Mouse (Mus musculus): ENCODE measurements at regions not wholly inside any gene's neighbourhood (a gene's known extent, or its start where the extent isn't known, plus 50 kb on each side); places are given as distances from the start of the nearest gene placed in this dataset.

DNA sequence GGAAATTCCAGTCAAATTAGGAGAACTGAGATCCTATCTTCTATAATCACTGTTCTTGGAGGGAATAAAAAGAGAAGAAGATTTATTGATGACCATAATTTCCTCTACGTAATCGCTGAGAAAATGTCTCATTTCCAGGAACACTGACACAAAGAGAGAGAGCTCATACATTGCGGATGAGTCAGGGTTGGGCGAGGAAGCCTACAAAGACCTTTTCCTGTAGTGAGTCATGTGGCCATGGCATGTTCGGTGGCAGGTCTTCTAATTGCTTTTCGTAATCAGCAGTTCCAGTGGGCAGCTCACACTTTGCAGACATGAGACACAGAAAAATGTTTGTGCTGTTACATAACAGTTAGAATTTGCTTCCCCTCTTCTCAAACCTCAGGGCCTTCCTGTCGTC lies 83.0 kb upstream of the Mocs2 start:
- Histone ChIP-seq H3K4me3 (ENCODE audit: control insufficient read depth, insufficient read depth, low read length) (no peak overlapping the region), H3K27ac (ENCODE audit: control insufficient read depth, insufficient read depth, low read length) (no peak overlapping the region), H3K27me3 (ENCODE audit: control insufficient read depth, insufficient read depth, low read length) (no peaks in the 10 kb centered on the region), H3K36me3 (ENCODE audit: control insufficient read depth, insufficient read depth, low read length) (no peaks in the 10 kb centered on the region), H3K4me1 (replicated peaks; ENCODE audit: control insufficient read depth, insufficient read depth, low read length) (no peaks in the 10 kb centered on the region)
- no peak for DNase-seq
- TF ChIP-seq CTCF (IDR thresholded peaks at IDR 0.05; ENCODE audit: borderline replicate concordance, control insufficient read depth, extremely low read depth, insufficient read depth, low read length, poor library complexity): no peak
- TF ChIP-seq POLR2A (IDR thresholded peaks at IDR 0.05; ENCODE audit: control insufficient read depth, extremely low read depth, insufficient read depth, low read length, poor library complexity): no peak
- WGBS: 39% methylated on average over 7 of the region's 7 CpGs

DNA sequence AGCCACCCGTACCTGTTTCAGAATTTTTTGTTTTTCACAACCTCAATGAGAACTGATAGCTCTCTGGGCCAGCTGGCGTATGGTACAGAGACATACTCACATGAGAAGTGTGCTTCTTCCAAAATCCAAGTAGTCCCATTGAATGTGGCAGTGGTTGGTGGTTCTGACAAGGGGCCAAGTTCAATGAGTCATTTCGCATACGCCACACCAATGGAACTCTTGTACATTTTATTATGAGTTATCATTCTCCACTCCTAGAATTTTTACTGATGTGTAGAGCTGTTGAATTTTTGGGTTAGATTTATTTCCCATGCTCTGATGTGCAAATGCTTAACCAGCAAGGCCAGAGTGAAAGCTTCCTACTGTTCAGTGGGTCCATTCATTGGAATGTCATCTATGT lies 82.0 kb upstream of the Mocs2 start:
- DNase-seq: no peak
- H3K27me3 ChIP-seq (ENCODE audit: control insufficient read depth, insufficient read depth, low read length): no peaks in the 10 kb centered on the region
- no peak overlapping the region for H3K4me3 ChIP-seq (ENCODE audit: control insufficient read depth, insufficient read depth, low read length)
- H3K27ac ChIP-seq (ENCODE audit: control insufficient read depth, insufficient read depth, low read length): no peak overlapping the region
- no peaks in the 10 kb centered on the region for H3K4me1 ChIP-seq (replicated peaks; ENCODE audit: control insufficient read depth, insufficient read depth, low read length)
- no peaks in the 10 kb centered on the region for H3K36me3 ChIP-seq (ENCODE audit: control insufficient read depth, insufficient read depth, low read length)
- WGBS: 95% methylated on average over 4 of the region's 4 CpGs
- TF ChIP-seq POLR2A (IDR thresholded peaks at IDR 0.05; ENCODE audit: control insufficient read depth, extremely low read depth, insufficient read depth, low read length, poor library complexity): no peak

DNA sequence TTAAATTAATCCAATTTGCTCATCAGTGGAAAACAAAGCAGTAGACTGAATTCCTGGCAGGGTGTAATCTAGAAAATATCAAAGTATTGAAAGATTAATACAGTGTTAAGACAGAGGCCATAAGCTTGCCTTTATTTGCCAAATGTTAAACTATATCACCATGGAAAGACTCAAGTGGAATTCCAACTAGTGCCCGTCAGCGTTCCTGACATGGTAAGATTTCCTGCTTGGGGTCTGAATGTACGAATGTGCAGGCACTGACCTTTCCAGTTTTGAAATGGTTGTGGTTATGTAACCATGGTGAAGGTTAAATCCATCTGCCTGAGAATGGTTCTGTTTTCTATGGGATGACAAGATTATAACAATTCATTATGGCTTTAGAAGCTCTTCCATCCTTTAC lies 75.5 kb upstream of the Mocs2 start:
- no peak for DNase-seq
- Histone ChIP-seq H3K4me1 (replicated peaks; ENCODE audit: control insufficient read depth, insufficient read depth, low read length) (no peaks in the 10 kb centered on the region), H3K36me3 (ENCODE audit: control insufficient read depth, insufficient read depth, low read length) (no peaks in the 10 kb centered on the region), H3K27ac (ENCODE audit: control insufficient read depth, insufficient read depth, low read length) (no peak overlapping the region), H3K27me3 (ENCODE audit: control insufficient read depth, insufficient read depth, low read length) (no peaks in the 10 kb centered on the region), H3K4me3 (ENCODE audit: control insufficient read depth, insufficient read depth, low read length) (no peak overlapping the region)
- 85% methylated on average over 3 of the region's 3 CpGs for WGBS
- TF ChIP-seq POLR2A (IDR thresholded peaks at IDR 0.05; ENCODE audit: control insufficient read depth, extremely low read depth, insufficient read depth, low read length, poor library complexity) (no peak), CTCF (IDR thresholded peaks at IDR 0.05; ENCODE audit: borderline replicate concordance, control insufficient read depth, extremely low read depth, insufficient read depth, low read length, poor library complexity) (no peak)

- Histone ChIP-seq H3K36me3 (ENCODE audit: control insufficient read depth, insufficient read depth, low read length) (no peaks in the 10 kb centered on the region), H3K27me3 (ENCODE audit: control insufficient read depth, insufficient read depth, low read length) (no peaks in the 10 kb centered on the region), H3K4me1 (replicated peaks; ENCODE audit: control insufficient read depth, insufficient read depth, low read length) (no peaks in the 10 kb centered on the region), H3K4me3 (ENCODE audit: control insufficient read depth, insufficient read depth, low read length) (no peak overlapping the region), H3K27ac (ENCODE audit: control insufficient read depth, insufficient read depth, low read length) (no peak overlapping the region)
- no peak for DNase-seq
- TF ChIP-seq POLR2A (IDR thresholded peaks at IDR 0.05; ENCODE audit: control insufficient read depth, extremely low read depth, insufficient read depth, low read length, poor library complexity) (no peak), CTCF (IDR thresholded peaks at IDR 0.05; ENCODE audit: borderline replicate concordance, control insufficient read depth, extremely low read depth, insufficient read depth, low read length, poor library complexity) (no peak)
- WGBS: 93% methylated on average over 2 of the region's 2 CpGs
Observed at GRCm38 (mm10) chr13:114745814-114746213, 72.2 kb upstream of the Mocs2 start.

GRCm38 (mm10) chr13:114757459-114757858 lies 60.6 kb upstream of the Mocs2 start:
- Histone ChIP-seq H3K4me1 (replicated peaks; ENCODE audit: control insufficient read depth, insufficient read depth, low read length) (no peaks in the 10 kb centered on the region), H3K27me3 (ENCODE audit: control insufficient read depth, insufficient read depth, low read length) (no peaks in the 10 kb centered on the region), H3K36me3 (ENCODE audit: control insufficient read depth, insufficient read depth, low read length) (no peaks in the 10 kb centered on the region), H3K4me3 (ENCODE audit: control insufficient read depth, insufficient read depth, low read length) (no peak overlapping the region), H3K27ac (ENCODE audit: control insufficient read depth, insufficient read depth, low read length) (no peak overlapping the region)
- TF ChIP-seq CTCF (IDR thresholded peaks at IDR 0.05; ENCODE audit: borderline replicate concordance, control insufficient read depth, extremely low read depth, insufficient read depth, low read length, poor library complexity) (no peak), POLR2A (IDR thresholded peaks at IDR 0.05; ENCODE audit: control insufficient read depth, extremely low read depth, insufficient read depth, low read length, poor library complexity) (no peak)
- no peak for DNase-seq

GRCm38 (mm10) chr13:114759886-114760285 lies 58.1 kb upstream of the Mocs2 start:
- Histone ChIP-seq H3K27me3 (ENCODE audit: control insufficient read depth, insufficient read depth, low read length) (no peaks in the 10 kb centered on the region), H3K4me3 (ENCODE audit: control insufficient read depth, insufficient read depth, low read length) (no peak overlapping the region), H3K27ac (ENCODE audit: control insufficient read depth, insufficient read depth, low read length) (no peak overlapping the region), H3K36me3 (ENCODE audit: control insufficient read depth, insufficient read depth, low read length) (no peaks in the 10 kb centered on the region), H3K4me1 (replicated peaks; ENCODE audit: control insufficient read depth, insufficient read depth, low read length) (no peaks in the 10 kb centered on the region)
- 96% methylated on average over 1 of the region's 1 CpGs for WGBS
- TF ChIP-seq CTCF (IDR thresholded peaks at IDR 0.05; ENCODE audit: borderline replicate concordance, control insufficient read depth, extremely low read depth, insufficient read depth, low read length, poor library complexity) (no peak), POLR2A (IDR thresholded peaks at IDR 0.05; ENCODE audit: control insufficient read depth, extremely low read depth, insufficient read depth, low read length, poor library complexity) (no peak)
- DNase-seq: no peak

GRCm38 (mm10) chr13:114760901-114761300 lies 57.1 kb upstream of the Mocs2 start:
- Histone ChIP-seq H3K27ac (ENCODE audit: control insufficient read depth, insufficient read depth, low read length) (no peak overlapping the region), H3K36me3 (ENCODE audit: control insufficient read depth, insufficient read depth, low read length) (no peaks in the 10 kb centered on the region), H3K4me1 (replicated peaks; ENCODE audit: control insufficient read depth, insufficient read depth, low read length) (no peaks in the 10 kb centered on the region), H3K27me3 (ENCODE audit: control insufficient read depth, insufficient read depth, low read length) (no peaks in the 10 kb centered on the region), H3K4me3 (ENCODE audit: control insufficient read depth, insufficient read depth, low read length) (no peak overlapping the region)
- no peak for DNase-seq
- no peak for TF ChIP-seq CTCF (IDR thresholded peaks at IDR 0.05; ENCODE audit: borderline replicate concordance, control insufficient read depth, extremely low read depth, insufficient read depth, low read length, poor library complexity)
- TF ChIP-seq POLR2A (IDR thresholded peaks at IDR 0.05; ENCODE audit: control insufficient read depth, extremely low read depth, insufficient read depth, low read length, poor library complexity): no peak
- WGBS: 93% methylated on average over 3 of the region's 3 CpGs

Data from thymus, adult 2 months (tissue).